Mouse (Mus musculus) megakaryocyte, embryonic 14.5 days (primary cell): Measurements from ENCODE around the gene Fbln5.

Source experiments
- FLI1 ChIP-seq: IDR thresholded peaks from 2 replicates; pipeline ENCODE4 v1.6.1; 2012; ENCODE audit warnings: low read length, inconsistent platforms, mixed read lengths
- GATA1 ChIP-seq: IDR thresholded peaks from 3 replicates; pipeline ENCODE4 v1.6.1; 2012; ENCODE audit warnings: mixed read lengths, low read length, inconsistent platforms, borderline replicate concordance

DNA sequence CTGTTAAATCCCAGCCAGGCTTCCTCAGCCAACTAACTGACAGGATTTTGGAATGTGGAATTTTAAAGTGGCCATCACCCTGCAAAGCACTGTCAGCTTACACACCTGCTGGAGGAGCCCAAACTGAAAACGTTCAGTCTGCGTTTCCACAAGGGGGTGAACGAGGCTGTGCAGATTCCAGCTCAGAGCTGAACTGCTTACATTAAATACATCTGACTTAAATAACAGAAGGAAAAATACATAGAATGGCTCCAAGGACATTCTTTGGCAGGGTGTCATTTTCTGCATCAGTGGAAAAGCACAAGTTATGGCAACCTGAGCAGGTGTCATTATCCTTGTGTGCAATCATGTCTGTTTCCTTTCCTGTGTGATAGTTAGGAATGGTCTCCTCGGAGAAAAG lies 44.7 kb downstream of the Fbln5 start:
- no peak for TF ChIP-seq GATA1
- TF ChIP-seq FLI1: no peak
